Mouse (Mus musculus): ENCODE data around the gene Stx18.

- no peak for TF ChIP-seq POLR2A (IDR thresholded peaks at IDR 0.05; ENCODE audit: control insufficient read depth, extremely low read depth, insufficient read depth, low read length, poor library complexity)
- no peak for TF ChIP-seq CTCF (IDR thresholded peaks at IDR 0.05; ENCODE audit: borderline replicate concordance, control insufficient read depth, extremely low read depth, insufficient read depth, low read length, poor library complexity)
Measured at GRCm38 (mm10) chr5:38094331-38094730, 55.8 kb downstream of the Stx18 start.
